Mouse (Mus musculus) cerebellum, postnatal 14 days (tissue): ENCODE results near the gene Nrxn2.

Experiments used
- DNase-seq, 2 experiments: peaks; one replicate each; pipeline ENCODE4 v3.0.0; 2021; ENCODE audit warnings: mixed read lengths in 2 of 2

Gene Nrxn2

GRCm38 (mm10) chr19:6519483-6519882, 101.0 kb downstream of the Nrxn2 start:
- peak in 1 of 2 experiments; percentile 63 for DNase-seq

GRCm38 (mm10) chr19:6521630-6522029, 103.1 kb downstream of the Nrxn2 start:
- no peak for DNase-seq

GRCm38 (mm10) chr19:6522289-6522688, 103.8 kb downstream of the Nrxn2 start:
- DNase-seq, result no peak

- no peak for DNase-seq
Observed at GRCm38 (mm10) chr19:6525023-6525422, 106.5 kb downstream of the Nrxn2 start.

GRCm38 (mm10) chr19:6526010-6526409, 107.5 kb downstream of the Nrxn2 start:
- no peak for DNase-seq

- peak; percentile 92 to 94 for DNase-seq
Observed at GRCm38 (mm10) chr19:6527439-6527838, 108.9 kb downstream of the Nrxn2 start.

GRCm38 (mm10) chr19:6527839-6528531, 109.5 kb downstream of the Nrxn2 start:
- peak; percentile 95 to 96 for DNase-seq

GRCm38 (mm10) chr19:6529265-6529985, 110.9 kb downstream of the Nrxn2 start:
- DNase-seq, result no peak

- DNase-seq, result no peak
Observed at GRCm38 (mm10) chr19:6530359-6530758, 111.8 kb downstream of the Nrxn2 start.

- DNase-seq, result peak; percentile 70 to 78
Observed at GRCm38 (mm10) chr19:6531011-6531631, 112.6 kb downstream of the Nrxn2 start.

GRCm38 (mm10) chr19:6531832-6532471, 113.4 kb downstream of the Nrxn2 start:
- DNase-seq, result no peak

GRCm38 (mm10) chr19:6532656-6533055, 114.1 kb downstream of the Nrxn2 start:
- DNase-seq, result no peak

- peak in 1 of 2 experiments; percentile 70 for DNase-seq
Observed at GRCm38 (mm10) chr19:6533290-6534117, 115.0 kb downstream of the Nrxn2 start.

GRCm38 (mm10) chr19:6534118-6534415, 115.5 kb downstream of the Nrxn2 start:
- DNase-seq, result no peak

GRCm38 (mm10) chr19:6536201-6536600, 117.7 kb downstream of the Nrxn2 start:
- peak in 1 of 2 experiments; percentile 43 for DNase-seq

GRCm38 (mm10) chr19:6536696-6537095, 118.2 kb downstream of the Nrxn2 start:
- peak; percentile 57 to 61 for DNase-seq

GRCm38 (mm10) chr19:6537526-6537925, 119.0 kb downstream of the Nrxn2 start:
- peak; percentile 55 to 58 for DNase-seq

- peak in 1 of 2 experiments; percentile 30 for DNase-seq
Observed at GRCm38 (mm10) chr19:6538546-6538945, 120.0 kb downstream of the Nrxn2 start.

GRCm38 (mm10) chr19:6539592-6539991, 121.1 kb downstream of the Nrxn2 start:
- peak in 1 of 2 experiments; percentile 10 for DNase-seq

GRCm38 (mm10) chr19:6540191-6540590, 121.7 kb downstream of the Nrxn2 start:
- DNase-seq, result peak; percentile 9 to 20

- peak in 1 of 2 experiments; percentile 28 for DNase-seq
Observed at GRCm38 (mm10) chr19:6541521-6541920, 123.0 kb downstream of the Nrxn2 start.

- DNase-seq, result peak; percentile 27 to 45
Observed at GRCm38 (mm10) chr19:6542367-6543034, 124.0 kb downstream of the Nrxn2 start, which contains the start of gene Slc22a12. Gene Slc22a12 (minus strand): TSS chr19:6543032.
